Mouse (Mus musculus): ENCODE measurements around the gene Ddx28.

GRCm38 (mm10) chr8:106016284-106016683 is 4.6 kb upstream of the Ddx28 start:
- TF ChIP-seq MYOG (IDR thresholded peaks at IDR 0.05; ENCODE audit: control insufficient read depth, extremely low read depth, insufficient read length) = no peak
- no peak for TF ChIP-seq CTCF (IDR thresholded peaks at IDR 0.05; ENCODE audit: control insufficient read depth, insufficient read depth, insufficient read length)
- no peak for TF ChIP-seq MAX (IDR thresholded peaks at IDR 0.05)
- TF ChIP-seq USF1 (IDR thresholded peaks at IDR 0.05; ENCODE audit: low read depth) = no peak
- TF ChIP-seq MYOD1 (IDR thresholded peaks at IDR 0.05; ENCODE audit: control insufficient read depth, insufficient read length, low read depth) = no peak

Data from C2C12 (cell line).